Mouse (Mus musculus) c-Kit-negative CD71-positive TER-119-positive erythroid progenitor cells, embryonic 14.5 days (primary cell): ENCODE data around the gene E130308A19Rik.
"Not testable (repeated sequence)": the region's sequence is repeated elsewhere in the genome, so short reads cannot be mapped to it uniquely, and the experiment has no call there.

Experiments
- DNase-seq: peaks from one replicate; pipeline ENCODE4 v3.0.0-alpha.2; 2013; ENCODE audit warnings: low read depth, low spot score

Gene E130308A19Rik

DNA sequence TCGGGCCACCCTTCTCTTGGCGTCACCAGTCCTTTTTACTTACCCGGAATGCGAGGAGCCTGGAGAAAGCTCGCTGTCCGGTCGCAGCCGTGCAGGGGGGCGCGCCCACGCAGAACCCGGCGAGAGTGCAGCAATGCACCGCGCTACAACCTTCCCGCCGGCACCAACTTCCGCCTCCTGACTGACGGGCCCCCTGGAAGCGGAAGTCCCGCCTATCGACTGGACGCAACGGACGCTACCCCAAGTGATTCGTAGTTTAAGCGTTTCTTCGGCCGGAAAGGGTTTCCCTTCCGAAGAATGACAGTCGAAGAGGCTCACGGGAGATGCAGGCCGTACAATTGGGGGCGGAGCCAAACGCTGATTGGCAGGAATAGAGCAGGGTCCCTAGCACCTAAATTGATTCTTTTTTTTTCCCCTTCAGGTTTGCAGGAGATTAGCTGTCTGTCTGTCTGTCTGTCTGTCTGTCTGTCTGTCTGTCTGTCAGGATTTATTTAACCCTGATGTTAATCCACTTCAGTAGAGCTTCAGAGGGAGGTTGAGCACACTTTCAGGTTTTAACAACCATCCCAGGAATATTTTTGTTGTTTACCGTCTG is 157.8 kb downstream of the E130308A19Rik start:
- DNase-seq = peak; percentile 96

DNA sequence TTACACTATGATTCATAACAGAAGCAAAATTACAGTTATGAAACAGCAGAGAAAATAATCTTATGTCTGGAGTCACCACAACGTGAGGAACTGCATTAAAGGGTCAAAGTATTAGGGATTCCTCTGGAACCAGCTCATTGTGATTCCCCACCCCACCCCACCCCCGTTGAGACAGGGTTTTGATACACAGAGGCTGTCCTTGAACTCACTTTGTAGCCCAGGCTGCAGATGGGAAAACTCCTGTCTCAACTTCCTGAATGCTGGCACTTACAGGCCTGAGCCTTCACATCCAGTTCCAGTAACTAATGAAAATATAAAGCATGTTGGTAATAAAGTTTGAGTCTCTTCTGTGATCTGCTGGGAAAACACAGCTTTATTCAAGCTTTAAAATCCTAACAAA is 159.4 kb downstream of the E130308A19Rik start:
- DNase-seq = no peak

DNA sequence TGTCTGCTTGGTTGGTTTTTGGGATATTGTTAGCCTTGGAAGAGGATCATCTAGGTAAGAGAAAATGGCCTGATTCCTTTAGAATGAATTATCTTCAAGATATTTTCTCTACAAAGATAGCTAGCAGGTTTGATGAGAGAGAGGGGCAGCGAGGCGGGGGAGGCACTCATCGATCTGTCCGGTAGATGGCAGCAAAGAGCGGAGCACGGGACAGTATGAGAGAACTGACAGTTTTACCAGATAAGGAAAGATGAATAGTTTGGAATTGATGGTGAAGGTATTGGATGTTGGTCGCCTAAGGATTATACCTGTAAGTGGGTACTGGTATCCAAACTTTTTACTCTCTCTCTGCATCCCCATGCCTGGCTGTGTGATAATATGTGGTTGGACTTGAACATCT is 160.7 kb downstream of the E130308A19Rik start:
- DNase-seq = peak; percentile 42

- no peak for DNase-seq
Measured at GRCm38 (mm10) chr4:59787126-59787525, 161.1 kb downstream of the E130308A19Rik start.

DNA sequence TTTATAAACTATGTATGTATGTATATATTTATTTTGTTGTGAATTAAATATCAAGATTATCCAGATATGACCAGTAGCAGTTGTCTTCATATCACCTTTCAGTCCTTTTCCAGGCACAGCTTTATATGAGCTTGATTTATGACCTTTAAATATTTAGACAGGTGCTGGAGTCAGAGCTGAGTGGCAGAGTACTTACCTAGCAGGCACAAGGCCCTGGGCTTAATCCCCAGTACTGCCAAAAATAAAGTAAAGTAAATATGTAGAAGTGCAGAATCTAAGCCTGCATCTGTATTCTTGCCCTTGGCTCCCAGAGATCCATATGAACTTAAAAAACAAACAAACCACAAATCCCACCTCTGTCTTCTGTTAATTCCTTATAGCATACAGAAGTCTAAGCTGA is 163.0 kb downstream of the E130308A19Rik start:
- no peak for DNase-seq

DNA sequence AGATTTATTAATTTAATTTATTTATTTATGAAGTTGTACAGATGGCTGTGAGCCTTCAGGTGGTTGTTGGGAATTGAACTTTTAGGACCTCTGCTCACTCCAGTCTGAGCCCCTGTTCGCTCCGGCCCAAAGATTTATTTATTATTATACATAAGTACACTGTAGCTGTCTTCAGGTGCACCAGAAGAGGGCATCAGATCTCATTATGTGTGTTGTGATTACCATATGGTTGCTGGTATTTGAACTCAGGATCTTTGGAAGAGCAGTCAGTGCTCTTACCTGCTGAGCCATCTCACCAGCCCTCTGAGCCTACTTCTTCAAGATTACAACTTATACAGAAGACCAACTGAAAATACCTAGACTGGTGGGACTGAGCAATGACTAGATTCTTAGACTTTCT is 167.6 kb downstream of the E130308A19Rik start:
- DNase-seq = not testable (repeated sequence)

DNA sequence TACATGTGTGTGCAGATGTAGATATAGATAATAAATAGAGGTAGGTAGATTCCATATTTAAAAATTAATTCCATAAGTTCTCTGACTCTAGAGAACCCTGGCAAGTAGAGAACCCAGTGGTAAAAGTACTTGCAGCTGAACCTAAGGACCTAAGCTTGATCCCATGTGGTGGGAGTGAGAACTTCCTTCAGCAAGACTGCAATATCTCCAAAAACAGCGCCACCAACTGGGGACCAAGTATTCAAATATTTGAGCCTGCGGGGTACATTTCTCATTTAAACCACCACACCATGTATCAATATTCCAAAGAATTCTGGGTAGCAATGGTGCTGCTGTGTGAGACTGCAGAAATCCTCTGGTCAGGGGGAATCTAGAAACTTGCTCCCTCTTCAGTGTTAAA is 168.1 kb downstream of the E130308A19Rik start:
- DNase-seq = no peak

DNA sequence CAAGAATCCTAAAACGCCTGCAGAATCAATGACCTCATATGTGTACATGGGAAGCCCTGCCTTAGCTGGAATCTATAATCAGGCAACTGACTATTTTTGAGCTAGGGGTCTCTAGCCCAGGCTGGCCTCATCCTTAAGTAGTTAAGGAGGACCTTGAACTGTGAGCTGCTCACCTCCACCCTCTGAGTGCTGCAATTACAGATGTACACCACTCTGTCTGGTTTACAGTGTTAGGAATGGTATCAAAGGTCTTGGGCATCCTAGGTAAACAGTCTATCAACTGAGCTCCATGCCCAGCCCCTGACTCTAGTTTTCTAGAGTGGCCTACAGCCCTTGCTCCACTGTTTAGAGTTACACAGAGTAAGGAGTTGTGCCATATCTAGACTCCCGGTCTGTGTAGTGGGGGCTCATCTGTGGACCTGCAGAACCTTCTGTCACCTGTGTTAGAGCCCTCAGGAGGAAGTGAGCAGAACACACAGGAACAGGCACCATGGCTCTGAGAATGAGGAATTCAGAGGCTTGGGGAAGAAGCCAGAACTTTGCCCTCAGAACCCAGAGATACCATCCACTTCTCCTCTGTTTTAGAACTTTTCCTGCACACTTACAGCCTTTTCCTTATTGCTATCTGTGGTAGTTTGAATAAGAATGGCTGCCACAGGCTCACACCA is 169.9 kb downstream of the E130308A19Rik start:
- no peak for DNase-seq

DNA sequence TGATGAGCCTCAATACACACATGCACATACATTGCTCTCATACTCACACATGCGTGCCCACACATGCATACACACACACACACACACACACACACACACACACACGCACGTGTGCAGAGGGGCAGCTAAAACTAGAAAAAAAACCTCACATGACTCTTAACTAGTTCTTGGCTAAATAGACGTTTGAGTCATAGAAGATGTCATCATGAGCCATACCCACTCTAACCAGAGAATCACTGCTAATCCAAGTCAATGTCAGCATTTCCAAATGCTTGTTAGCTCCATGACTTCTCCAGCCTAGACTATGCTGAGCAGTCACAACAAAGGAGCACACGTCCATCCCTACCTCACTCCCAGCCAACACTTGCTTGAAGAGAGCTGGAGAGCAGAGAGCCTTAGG is 174.2 kb downstream of the E130308A19Rik start:
- DNase-seq = no peak

GRCm38 (mm10) chr4:59801489-59801888 is 175.5 kb downstream of the E130308A19Rik start, which contains the start of gene Inip:
Gene Inip, minus strand, starts transcription at chr4:59801589.
- DNase-seq = no peak

- DNase-seq = no peak
Measured at GRCm38 (mm10) chr4:59802107-59802506, 176.1 kb downstream of the E130308A19Rik start.

- no peak for DNase-seq
Measured at GRCm38 (mm10) chr4:59802792-59803191, 176.8 kb downstream of the E130308A19Rik start.

DNA sequence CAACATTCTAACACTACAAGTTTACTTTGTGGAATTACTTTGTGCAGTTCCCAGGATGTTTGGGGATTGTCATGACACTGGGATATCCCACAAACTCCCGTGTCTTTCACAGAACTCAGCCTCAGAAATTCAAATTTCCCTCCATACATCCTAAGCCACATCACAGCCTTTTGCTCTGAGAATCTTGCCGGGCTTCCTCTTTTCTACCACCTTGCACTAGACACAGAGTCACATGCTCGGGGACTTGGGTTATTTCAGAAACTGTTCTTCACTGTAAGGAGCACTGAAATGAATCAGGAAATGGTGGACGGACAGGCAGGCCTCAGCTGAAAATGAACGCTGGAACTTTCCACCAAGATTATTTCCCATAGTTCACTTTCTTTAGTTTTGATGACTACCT is 177.3 kb downstream of the E130308A19Rik start:
- DNase-seq = no peak

GRCm38 (mm10) chr4:59804754-59805153 is 178.7 kb downstream of the E130308A19Rik start:
- DNase-seq = no peak

GRCm38 (mm10) chr4:59805181-59805967 is 179.4 kb downstream of the E130308A19Rik start, which contains the start of gene Snx30:
Gene Snx30, plus strand, starts transcription at chr4:59805840.
- peak; percentile 79 for DNase-seq

DNA sequence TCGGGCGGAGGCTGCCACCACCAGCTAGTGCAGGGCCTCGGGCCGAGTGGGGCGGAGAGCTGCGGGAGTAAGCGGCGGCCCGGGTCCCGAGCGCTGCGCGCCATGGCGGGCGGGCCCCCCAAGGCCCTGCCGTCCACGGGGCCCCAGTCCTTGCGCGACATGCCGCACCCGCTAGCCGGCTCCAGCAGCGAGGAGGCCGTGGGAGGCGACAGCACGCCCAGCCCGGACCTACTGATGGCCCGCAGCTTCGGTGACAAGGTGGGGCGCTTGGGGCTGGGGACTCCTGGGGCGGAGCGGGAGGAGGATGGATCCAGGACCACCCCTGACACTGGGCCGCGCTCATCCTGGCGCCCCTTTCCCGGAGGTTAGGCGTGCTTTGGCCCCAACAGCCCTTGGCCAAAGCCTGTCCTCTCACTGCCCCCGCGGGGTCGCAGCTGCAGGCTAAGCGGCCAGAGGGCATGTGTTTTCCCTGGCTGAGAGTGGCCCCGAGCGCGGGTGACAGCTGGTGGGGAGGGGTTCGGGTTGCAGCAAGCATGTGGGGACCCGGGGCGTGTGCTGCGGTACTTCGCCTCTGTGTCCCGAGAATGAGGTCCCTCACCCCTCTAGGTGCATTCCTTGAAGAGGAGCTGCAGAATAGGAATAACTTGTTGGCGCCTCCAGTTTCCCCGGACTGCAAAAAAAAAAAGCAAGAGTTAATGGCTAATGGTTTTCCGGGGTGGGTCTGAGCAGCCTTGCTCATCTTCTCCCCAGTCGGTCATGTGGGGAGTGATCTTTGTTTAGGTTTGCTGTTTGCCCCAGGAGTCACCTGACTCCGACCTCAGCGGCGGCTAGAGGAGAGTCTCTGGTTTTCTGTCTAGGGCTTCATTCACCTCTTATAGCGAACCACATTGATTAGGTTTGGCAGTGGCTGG is 180.2 kb downstream of the E130308A19Rik start:
- no peak for DNase-seq

DNA sequence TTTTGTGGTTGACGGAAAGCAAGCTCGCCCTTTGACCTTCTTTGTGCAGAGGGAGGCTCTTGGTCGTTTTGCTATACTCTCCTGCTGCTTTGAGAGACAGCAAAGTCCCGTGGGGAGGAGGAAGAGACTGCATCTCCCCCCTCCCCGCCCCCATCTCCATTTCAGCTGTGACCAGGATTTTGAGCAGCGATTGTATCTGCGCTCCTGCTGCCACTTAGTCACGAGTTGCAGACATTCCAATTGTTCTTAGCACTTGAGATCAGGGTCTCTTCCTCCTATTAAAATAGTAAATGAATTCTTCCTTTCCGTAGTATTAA is 180.8 kb downstream of the E130308A19Rik start:
- DNase-seq = no peak

DNA sequence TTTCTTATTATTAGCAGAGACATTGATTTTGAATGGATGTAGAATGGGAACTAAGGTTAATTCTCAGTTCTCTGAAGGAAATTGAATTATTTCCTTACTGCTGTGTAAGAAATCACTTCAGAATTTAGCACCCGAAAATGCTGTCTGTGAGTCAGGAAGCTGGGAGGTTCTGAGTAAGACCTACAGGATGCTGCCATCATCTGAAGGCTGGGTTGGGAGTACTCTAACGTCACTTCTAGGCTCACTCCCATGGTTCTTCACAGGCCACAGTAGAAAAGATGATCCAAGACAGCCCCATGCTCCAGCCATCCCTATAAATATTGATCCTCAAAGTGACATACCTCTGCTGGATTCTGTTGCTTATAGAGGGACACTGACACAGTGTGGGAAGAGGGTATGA is 181.5 kb downstream of the E130308A19Rik start:
- no peak for DNase-seq

GRCm38 (mm10) chr4:59808396-59808795 is 182.4 kb downstream of the E130308A19Rik start:
- DNase-seq = no peak
